Mouse (Mus musculus) thymus, adult 2 months (tissue): ENCODE results near the gene Ankrd11.

Experiments used
- CTCF ChIP-seq: fragments of 200-500 bp; IDR thresholded peaks from 2 replicates; pipeline ENCODE4 v1.5.1; 2012; ENCODE audit warnings: mild to moderate bottlenecking, control low read depth, low read length, moderate library complexity, borderline replicate concordance; ENCODE audit not compliant: control insufficient read depth, poor library complexity, insufficient read depth; ENCODE audit errors: extremely low read depth
- POLR2A ChIP-seq: fragments of 200-500 bp; IDR thresholded peaks from 2 replicates; pipeline ENCODE4 v1.6.1; 2012; ENCODE audit warnings: mild to moderate bottlenecking, low read length, control low read depth, moderate library complexity; ENCODE audit not compliant: control insufficient read depth, poor library complexity, insufficient read depth; ENCODE audit errors: extremely low read depth

DNA sequence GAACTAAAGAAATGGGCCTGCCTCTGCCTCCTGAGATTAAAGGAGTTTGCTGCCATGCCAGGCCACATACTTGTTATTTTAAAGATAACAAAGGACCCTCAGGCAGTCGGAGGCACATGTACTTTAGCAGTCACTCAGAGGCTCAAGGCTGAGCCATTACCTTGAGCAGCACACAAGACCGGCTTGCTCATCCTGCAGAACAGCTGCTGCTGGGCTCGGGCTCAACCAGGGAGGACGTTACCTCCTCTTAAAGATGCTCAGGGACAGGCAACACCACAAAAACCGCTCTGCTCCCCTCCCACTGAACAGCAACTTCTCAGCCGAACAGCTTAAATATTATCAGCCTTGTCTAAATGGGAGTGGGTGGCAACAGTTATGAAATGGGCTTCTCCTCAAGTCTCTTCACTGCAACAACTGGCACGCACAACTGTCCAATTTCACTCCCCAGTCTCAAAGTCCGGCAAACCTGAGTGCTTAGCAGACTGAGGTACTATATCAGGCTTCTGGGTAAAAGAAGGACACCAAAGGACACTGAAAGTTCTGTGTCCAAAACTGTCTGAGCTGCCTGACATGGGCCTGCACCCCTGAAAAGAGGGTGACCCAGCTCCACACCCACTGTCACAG, 140.1 kb downstream of the Ankrd11 start:
- TF ChIP-seq CTCF (no peak), POLR2A (no peak)
